Mouse (Mus musculus) olfactory bulb, adult 2 months (tissue): ENCODE measurements around the gene Kcnip3. TPM values are rescaled to one million over a fixed set of nuclear protein-coding genes. Genes with fewer than 3 reads are reported as not detected.

Source experiments
- H3K27ac ChIP-seq: fragments of 200-500 bp; 2 replicates; pipeline ENCODE4 v1.5.1; 2012; ENCODE audit warnings: low read depth, low read length; ENCODE audit not compliant: insufficient read depth
- H3K4me1 ChIP-seq: fragments of 200-500 bp; 2 replicates; pipeline ENCODE4 v1.6.1; 2012; ENCODE audit warnings: low read length; ENCODE audit not compliant: control insufficient read depth, insufficient read depth
- H3K4me3 ChIP-seq: fragments of 200-500 bp; 2 replicates; pipeline ENCODE4 v1.5.1; 2012; ENCODE audit warnings: mild to moderate bottlenecking, low read depth, low read length, moderate library complexity; ENCODE audit not compliant: insufficient read depth
- CTCF ChIP-seq: fragments of 200-500 bp; IDR thresholded peaks from 2 replicates; pipeline ENCODE4 v1.5.1; 2012; ENCODE audit warnings: low read depth, mild to moderate bottlenecking, low read length, moderate library complexity; ENCODE audit not compliant: insufficient read depth
- POLR2A ChIP-seq: fragments of 200-500 bp; IDR thresholded peaks from 2 replicates; pipeline ENCODE4 v1.6.1; 2012; ENCODE audit warnings: mild to moderate bottlenecking, low read depth, low read length, moderate library complexity; ENCODE audit not compliant: insufficient read depth
- WGBS: fragments of 180-500 bp; shearing (Covaris S2); methylation state at CpG from one replicate; pipeline ENCODE4 v1.1.7; 2018; 5-methylcytosine and 5-hydroxymethylcytosine counted together
- polyA plus RNA-seq: library from polyadenylated mRNA; stranded (reverse); fragments of >200 nt; gene quantifications from 2 replicates; pipeline ENCODE4 v1.2.4, GENCODE M21; 2012; ENCODE audit warnings: low replicate concordance; ENCODE audit not compliant: missing spikeins, insufficient read depth, insufficient read length

Kcnip3 gene
- polyA plus RNA-seq, 1 experiment: not detected

- no peak overlapping the region for H3K27ac ChIP-seq
- no peak for TF ChIP-seq CTCF
- TF ChIP-seq POLR2A: no peak
- peaks cover 31% of the 10 kb centered on the region for H3K4me1 ChIP-seq
- H3K4me3 ChIP-seq: no peak overlapping the region
- 67% methylated on average over 9 of the region's 9 CpGs for WGBS
Observed at GRCm38 (mm10) chr2:127535363-127535762, 13.5 kb upstream of the Kcnip3 start.

- no peak overlapping the region for H3K4me3 ChIP-seq
- H3K4me1 ChIP-seq: peaks cover 12% of the 10 kb centered on the region
- no peak for TF ChIP-seq CTCF
- TF ChIP-seq POLR2A: no peak
- H3K27ac ChIP-seq: no peak overlapping the region
- 34% methylated on average over 9 of the region's 9 CpGs for WGBS
Observed at GRCm38 (mm10) chr2:127532379-127532778, 10.5 kb upstream of the Kcnip3 start.

- TF ChIP-seq CTCF (no peak), POLR2A (no peak)
- Histone ChIP-seq H3K4me3 (no peak overlapping the region), H3K4me1 (peaks cover 5% of the 10 kb centered on the region), H3K27ac (no peak overlapping the region)
- WGBS: 73% methylated on average over 2 of the region's 2 CpGs
Observed at GRCm38 (mm10) chr2:127531592-127531991, 9.7 kb upstream of the Kcnip3 start.

- Histone ChIP-seq H3K4me3 (no peak overlapping the region), H3K4me1 (no peaks in the 10 kb centered on the region), H3K27ac (no peak overlapping the region)
- WGBS: 82% methylated on average over 3 of the region's 3 CpGs
- TF ChIP-seq POLR2A (no peak), CTCF (no peak)
Observed at GRCm38 (mm10) chr2:127530418-127530817, 8.5 kb upstream of the Kcnip3 start.

GRCm38 (mm10) chr2:127525004-127525775 lies 3.3 kb upstream of the Kcnip3 start:
- H3K4me1 ChIP-seq: peaks cover 20% of the 10 kb centered on the region
- no peak overlapping the region for H3K27ac ChIP-seq
- TF ChIP-seq CTCF (no peak), POLR2A (no peak)
- no peak overlapping the region for H3K4me3 ChIP-seq
- WGBS: 96% methylated on average over 3 of the region's 3 CpGs

GRCm38 (mm10) chr2:127523950-127524729 lies 2.2 kb upstream of the Kcnip3 start:
- TF ChIP-seq CTCF: no peak
- TF ChIP-seq POLR2A: no peak
- peaks cover 25% of the 10 kb centered on the region for H3K4me1 ChIP-seq
- WGBS: 57% methylated on average over 7 of the region's 7 CpGs
- no peak overlapping the region for H3K4me3 ChIP-seq
- H3K27ac ChIP-seq: no peak overlapping the region

GRCm38 (mm10) chr2:127521172-127522005 lies 505 bp downstream of the Kcnip3 start:
- peaks cover 47% of the 10 kb centered on the region for H3K4me1 ChIP-seq
- TF ChIP-seq POLR2A (peak; percentile 59), CTCF (no peak)
- 6% methylated on average over 18 of the region's 18 CpGs for WGBS
- peak overlapping the region; percentile 52 for H3K4me3 ChIP-seq
- peak overlapping the region; percentile 93 for H3K27ac ChIP-seq

- no peak for TF ChIP-seq POLR2A
- no peak for TF ChIP-seq CTCF
- no peak overlapping the region for H3K27ac ChIP-seq
- H3K4me1 ChIP-seq: peaks cover 47% of the 10 kb centered on the region
- H3K4me3 ChIP-seq: peak overlapping the region; percentile 52
Observed at GRCm38 (mm10) chr2:127520123-127520522, 1.8 kb downstream of the Kcnip3 start.
